Mouse (Mus musculus) spleen, postnatal 4 days (tissue): ENCODE measurements around the gene Olfr984.

ENCODE experiments used
- DNase-seq, 2 experiments: peaks; one replicate each; pipeline ENCODE4 v3.0.0; 2022; ENCODE audit warnings: low spot score in 2 of 2

The Olfr984 gene

DNA sequence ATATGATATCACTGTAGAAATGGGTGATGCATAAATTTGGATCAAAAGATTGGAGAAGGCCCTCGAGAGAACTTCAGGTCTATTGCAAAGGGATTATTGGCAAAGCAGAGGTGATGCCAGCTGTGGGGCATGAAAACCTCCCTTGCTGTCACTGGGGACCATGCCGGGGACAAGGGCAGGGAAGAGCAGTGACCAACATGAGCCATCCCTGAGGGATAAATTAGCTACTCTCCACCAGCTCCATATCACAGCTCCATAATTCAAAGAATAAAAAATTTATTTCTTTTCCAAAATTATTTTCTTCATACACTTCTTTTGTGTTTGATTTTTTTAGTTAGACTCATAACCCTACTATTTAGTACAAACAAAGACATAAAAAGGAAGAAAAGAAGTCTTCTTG, at the start of gene Olfr984:
Gene Olfr984, minus strand, starts transcription at position 101 of the 400 bp plus-strand sequence.
- DNase-seq = no peak

DNA sequence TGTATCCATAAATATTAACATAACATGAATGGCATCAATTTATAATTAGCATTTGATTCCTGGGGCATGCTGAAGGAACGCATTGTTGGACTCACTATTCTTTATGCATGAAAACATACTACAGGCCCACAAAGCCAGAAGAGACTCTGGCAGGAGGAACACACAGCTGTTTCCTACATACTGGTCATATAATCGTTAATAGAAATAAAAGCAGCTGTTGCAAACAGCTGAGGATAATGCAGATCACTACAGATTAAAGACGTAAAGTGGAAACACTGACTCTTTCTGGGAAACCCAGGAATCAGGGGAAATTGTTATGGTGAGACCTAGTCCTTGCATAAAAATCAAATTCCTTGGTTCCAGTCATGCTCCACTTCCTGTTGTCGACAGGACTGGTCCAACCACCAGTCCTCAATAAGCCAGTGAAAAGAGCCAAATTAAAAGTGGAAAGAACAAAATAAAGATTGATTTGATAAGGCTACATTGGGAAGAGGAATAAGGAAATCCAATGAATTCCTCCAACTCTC, 41.2 kb upstream of the Olfr984 start:
- no peak for DNase-seq

DNA sequence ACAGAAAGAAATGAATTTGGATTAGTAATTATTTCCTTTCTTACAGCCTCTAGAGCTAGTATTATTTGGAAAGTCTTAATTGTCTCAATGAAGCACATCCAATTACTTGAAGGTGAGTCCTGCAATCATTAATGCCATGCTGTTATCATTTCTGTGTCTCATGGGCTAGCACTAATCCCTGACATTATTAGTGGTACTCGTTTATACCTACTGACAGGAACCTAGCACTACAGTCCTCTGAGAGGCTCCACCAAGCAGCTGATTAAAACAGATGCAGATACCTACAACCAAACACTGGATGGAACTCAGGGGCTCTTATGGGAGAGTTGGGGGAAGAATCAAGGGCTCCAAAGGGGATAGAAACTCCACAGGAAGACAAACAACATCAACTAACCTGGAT, 27.5 kb upstream of the Olfr984 start:
- no peak for DNase-seq

DNA sequence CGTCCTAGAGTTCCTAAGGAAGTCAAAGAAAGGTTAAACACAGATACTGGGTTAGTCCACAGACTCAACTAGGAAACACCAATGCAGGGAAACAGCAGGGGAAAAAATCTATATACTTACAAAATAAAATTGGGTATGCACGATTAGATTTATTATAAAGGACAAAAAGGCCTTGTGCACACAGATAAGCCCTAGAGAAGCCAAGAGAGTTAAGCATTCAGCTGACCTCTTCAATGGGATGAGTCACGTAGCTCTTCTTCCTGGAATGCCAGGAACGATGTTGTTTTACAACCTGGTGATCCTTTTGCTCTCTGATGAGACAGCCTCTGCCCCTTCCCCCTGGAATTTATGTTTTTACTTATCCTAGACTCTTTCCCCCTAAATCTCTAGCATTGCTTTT, 25.5 kb upstream of the Olfr984 start:
- DNase-seq = no peak

DNA sequence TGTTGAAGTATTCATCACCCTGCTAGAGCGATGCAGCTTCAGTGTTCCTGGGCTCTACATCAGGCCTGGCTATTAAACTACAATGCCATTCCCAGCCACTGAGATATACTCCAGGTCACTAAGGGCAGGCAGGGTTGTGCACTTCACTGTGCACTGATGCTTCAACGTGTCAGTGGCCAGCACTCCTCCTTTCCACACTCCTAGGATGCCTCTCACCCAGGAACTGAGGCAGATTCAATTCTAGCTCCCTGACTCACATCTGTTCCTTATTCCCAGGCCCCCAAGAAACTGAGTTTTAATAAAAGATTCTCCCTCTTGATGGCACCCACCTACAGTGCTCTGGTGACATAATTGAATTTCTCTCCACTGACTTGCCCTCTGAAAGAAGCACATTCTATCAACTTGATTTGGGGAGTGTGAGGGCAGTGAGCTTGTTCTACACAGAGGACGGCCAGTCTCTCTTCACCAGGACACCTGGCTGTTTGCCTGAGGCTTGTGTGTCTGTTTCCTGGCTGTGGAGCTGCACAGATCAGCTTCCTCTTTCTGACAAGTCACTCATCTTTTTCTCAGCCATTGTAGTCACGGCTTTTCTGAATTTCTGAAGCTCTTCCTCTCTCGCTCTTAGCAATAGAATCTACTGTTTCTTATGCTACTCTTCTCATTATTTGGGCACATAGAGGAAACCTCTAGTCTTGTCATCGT, 23.1 kb upstream of the Olfr984 start:
- no peak for DNase-seq

DNA sequence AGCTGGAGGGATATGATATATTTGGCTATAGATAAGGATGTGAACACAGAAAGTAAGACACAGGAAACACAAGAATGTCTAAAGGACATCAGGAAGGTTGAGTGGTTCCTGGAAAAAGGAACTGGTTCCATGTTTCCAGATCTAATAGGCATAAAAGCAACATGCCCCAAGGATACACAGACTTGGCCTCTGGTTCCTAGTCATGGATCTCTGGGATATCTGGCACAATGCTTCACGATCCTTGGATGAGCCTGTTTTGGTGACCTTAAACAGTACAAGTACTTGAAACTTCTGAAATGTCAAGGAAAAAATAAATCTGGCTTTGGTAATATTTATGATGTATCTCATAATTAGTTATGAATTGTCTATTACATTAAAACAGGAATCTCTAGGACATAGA, 16.6 kb upstream of the Olfr984 start:
- DNase-seq = no peak

DNA sequence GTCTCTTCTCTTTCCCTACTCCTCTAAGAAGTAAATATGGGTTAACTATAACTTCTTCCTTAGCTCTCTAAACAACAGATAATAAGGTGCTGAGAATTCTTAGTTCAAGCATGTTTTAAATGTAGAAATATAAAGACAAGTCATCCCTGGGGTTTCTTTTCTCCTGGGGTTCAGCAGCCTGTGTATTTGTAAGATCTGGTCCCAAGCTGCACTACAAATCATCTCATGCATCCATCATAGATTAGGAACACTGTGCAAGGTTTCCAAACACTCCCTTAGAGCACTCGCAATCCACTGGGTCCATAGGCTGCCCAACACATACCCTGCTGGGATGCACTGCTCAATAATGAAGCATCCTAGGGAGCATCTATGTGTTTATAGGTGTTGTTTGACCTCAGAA, 16.1 kb upstream of the Olfr984 start, which contains the start of gene Olfr985:
Gene Olfr985, minus strand, starts transcription at position 101 of the 400 bp plus-strand sequence.
- DNase-seq = no peak

DNA sequence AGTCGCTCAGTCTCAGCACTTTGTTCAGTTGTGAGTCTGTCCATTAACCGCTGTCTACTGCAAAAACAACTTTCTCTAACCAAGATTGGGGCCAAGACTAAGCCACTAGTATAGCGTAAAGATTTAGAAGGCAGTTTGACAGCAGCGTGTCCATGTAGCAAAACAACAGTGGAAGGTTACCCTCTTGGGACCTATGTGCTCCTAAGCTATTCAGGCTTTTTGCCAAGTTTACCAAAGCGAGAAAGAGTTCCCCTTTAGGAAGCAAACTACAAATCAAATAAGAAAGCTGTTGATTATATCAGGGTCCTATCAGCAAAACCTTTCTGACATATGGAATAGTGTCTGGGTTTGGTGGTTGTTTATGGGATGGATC, 3.3 kb upstream of the Olfr984 start:
- no peak for DNase-seq

DNA sequence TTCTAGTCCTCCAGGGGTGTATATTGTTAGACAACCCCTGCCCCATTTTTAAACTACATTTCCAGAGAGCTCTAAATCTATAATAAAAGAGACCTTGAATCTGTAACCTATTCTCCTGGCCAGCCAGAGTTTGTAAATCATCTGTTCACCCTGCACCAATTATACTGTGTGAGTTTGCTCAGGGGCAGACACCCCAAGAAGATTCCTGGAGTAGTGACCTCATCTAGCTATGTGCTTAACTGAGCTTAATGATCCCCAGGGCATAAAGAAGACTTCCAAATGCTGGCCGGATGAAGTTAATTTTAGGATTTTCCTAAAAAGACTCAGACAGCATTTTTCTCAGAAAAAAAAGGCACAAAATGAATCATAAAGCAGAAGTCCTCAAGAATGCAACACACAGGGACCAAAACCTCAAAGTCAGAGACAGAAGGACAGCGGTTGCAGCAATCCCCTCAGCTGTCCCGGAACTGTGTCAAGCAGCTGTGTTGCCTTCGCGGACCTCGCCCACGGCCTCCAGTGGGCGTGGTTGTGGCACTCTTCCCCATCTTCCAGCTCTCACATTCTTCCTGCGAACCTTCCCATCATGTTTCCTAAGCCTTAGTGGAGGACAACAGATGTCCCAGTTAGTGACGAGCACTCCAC, 2.8 kb upstream of the Olfr984 start:
- DNase-seq = no peak

DNA sequence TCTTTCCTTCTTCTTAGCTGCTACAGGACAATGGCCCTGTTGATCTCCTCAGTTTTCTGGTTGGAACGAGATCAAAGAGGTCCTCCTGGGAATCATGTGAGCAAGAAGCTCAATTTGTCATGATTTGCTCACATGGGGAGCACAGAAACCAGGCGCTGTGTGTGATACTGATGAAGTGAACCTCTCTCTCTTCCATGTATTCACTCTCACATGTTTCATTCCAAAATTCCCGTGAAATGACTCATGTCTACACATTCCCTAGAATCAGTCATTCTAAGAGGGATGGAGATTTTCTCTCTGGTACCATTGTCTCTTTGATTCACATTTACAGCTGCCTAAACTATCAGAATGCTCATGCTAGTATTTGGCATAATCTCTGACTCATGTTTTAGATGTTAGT, 19.2 kb downstream of the Olfr984 start:
- no peak for DNase-seq

DNA sequence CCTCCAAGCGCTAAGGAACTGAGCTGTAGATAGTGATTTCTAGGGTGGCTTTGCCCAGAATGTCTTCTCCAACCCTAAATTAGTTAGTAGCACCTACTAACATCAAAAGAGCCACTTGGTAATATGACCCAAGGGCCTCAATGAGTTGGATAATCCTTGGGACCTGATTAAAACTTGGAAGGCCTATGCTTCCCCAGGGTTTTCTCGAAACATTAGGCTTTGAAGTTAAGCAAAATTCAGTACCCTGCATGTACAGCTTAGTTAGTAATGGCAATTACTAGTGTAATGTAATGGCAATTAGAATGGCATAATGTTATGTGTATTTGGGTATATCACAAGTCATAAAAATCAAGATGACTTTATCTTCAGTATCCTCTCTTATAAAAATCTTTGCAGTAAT, 20.5 kb downstream of the Olfr984 start, which contains the start of gene Olfr983:
Gene Olfr983, minus strand, starts transcription at position 101 of the 400 bp plus-strand sequence.
- no peak for DNase-seq

DNA sequence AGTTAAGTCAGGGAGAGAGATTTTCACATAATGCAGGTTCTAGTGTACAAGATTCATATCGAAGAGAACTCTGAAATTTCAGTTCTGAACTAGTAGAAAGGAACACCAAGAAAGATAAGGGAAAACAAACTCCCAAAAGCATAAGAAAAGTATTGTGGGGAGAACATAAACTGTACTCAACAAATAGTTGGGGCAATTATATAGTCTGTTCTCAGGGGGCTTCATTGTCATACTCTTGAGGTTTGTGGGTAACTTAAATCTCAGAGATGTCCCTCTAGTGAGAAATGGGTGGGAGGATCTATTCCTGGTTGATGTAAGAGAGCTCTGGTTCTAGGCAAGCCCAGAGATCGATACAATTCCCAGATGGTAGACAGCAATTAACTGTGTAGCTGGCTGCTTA, 40.5 kb downstream of the Olfr984 start, which contains the start of gene Olfr982:
Gene Olfr982, plus strand, starts transcription at position 301 of the 400 bp plus-strand sequence.
- DNase-seq = no peak

DNA sequence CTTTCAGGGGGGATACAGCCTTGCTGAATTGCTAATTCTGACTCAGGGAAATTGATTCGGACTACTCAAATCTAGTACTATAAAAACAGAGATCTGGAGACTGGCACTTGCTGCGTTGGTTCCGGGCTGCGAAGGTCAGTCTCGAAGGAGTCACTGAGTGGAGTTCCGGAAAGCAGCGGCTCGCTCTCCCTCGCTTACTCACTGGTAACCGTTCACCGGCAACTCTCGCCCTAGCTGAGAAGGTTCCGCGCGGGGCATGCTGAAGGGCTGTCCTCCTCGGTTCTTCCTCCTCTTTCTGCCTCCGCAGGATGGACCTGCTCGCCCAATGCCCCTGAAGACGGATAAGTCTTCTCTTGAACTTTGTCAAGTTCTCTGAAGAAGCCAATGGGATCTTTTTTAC, 63.9 kb downstream of the Olfr984 start:
- DNase-seq = no peak
